Mouse (Mus musculus): ENCODE data around the gene Tuba1a.

- no peak for TF ChIP-seq CTCF (conservative IDR thresholded peaks at IDR 0.05 in 1 of 2, IDR thresholded peaks at IDR 0.05 in 1 of 2; ENCODE audit: low read depth in 2 of 2, low read length in 2 of 2)
- TF ChIP-seq CHD2 (IDR thresholded peaks at IDR 0.05; ENCODE audit: low read length), result no peak
- no peak for TF ChIP-seq EP300 (IDR thresholded peaks at IDR 0.05; ENCODE audit: low read length)
- TF ChIP-seq JUN (IDR thresholded peaks at IDR 0.05; ENCODE audit: insufficient read depth, low read depth, low read length), result no peak
- TF ChIP-seq RAD21 (IDR thresholded peaks at IDR 0.05; ENCODE audit: low read depth, low read length), result no peak
- TF ChIP-seq JUND (conservative IDR thresholded peaks at IDR 0.05; ENCODE audit: low read depth, low read length), result no peak
- no peak for TF ChIP-seq SIN3A (IDR thresholded peaks at IDR 0.05; ENCODE audit: low read length)
- TF ChIP-seq BHLHE40 (IDR thresholded peaks at IDR 0.05; ENCODE audit: low read depth, low read length), result no peak
- no peak for TF ChIP-seq TCF12 (IDR thresholded peaks at IDR 0.05; ENCODE audit: low read depth, low read length)
- no peak for TF ChIP-seq TBP (conservative IDR thresholded peaks at IDR 0.05; ENCODE audit: low read depth, low read length)
- TF ChIP-seq SMC3 (IDR thresholded peaks at IDR 0.05; ENCODE audit: low read depth, low read length), result no peak
- TF ChIP-seq NRF1 (IDR thresholded peaks at IDR 0.05; ENCODE audit: low read depth, low read length), result no peak
- TF ChIP-seq MEF2A (IDR thresholded peaks at IDR 0.05; ENCODE audit: borderline replicate concordance, low read depth, low read length), result no peak
- TF ChIP-seq MAFK (IDR thresholded peaks at IDR 0.05; ENCODE audit: insufficient replicate concordance, low read length), result no peak
Measured at GRCm38 (mm10) chr15:98956000-98956399, 2.5 kb upstream of the Tuba1a start.

Measured in CH12.LX (cell line).